In genomic region chr15:100227663-100228534, GRCm38 (mm10) we compare ENCODE assay signal across 8 mouse cellular contexts. TPM values are rescaled to one million over a fixed set of nuclear protein-coding genes. Genes with fewer than 3 reads are reported as not detected.
A peak's percentile ranks its signal among the peaks of the same experiment; 100 is the strongest.
DNase-seq lines count a peak whose midpoint lies in the region; ATAC-seq and TF ChIP-seq lines count a peak whose summit lies in the region.

TSS of gene Atf1 (plus strand) at chr15:100227819.

- H3K79me3 ChIP-seq in C2C12 (ENCODE audit: low read depth) = peaks cover 42% of the 10 kb centered on the region

- peak within 1 kb of the TSS; percentile 66 for H3K4me2 ChIP-seq in embryonic facial prominence, embryonic 15.5 days (replicated peaks)

- H3K4me1 ChIP-seq in bone marrow macrophage, adult 2 months (ENCODE audit: control insufficient read depth, insufficient read depth, low read length) = peaks cover 33% of the 10 kb centered on the region
- peaks cover 17% of the 10 kb centered on the region for H3K4me1 ChIP-seq in embryonic facial prominence, embryonic 15.5 days
- peaks cover 17% of the 10 kb centered on the region; the same call in 1 of the 2 replicates for H3K4me1 ChIP-seq in liver, adult 2 months (ENCODE audit: control insufficient read depth, insufficient read depth, low read length)

- peak within 1 kb of the TSS; percentile 99 for H3K27ac ChIP-seq in bone marrow macrophage, adult 2 months (ENCODE audit: insufficient read depth, low read depth, low read length)
- peak within 1 kb of the TSS; percentile 100 for H3K27ac ChIP-seq in embryonic facial prominence, embryonic 15.5 days (replicated peaks)
- peak within 1 kb of the TSS; percentile 99 for H3K27ac ChIP-seq in liver, adult 2 months (replicated peaks; ENCODE audit: insufficient read depth, low read depth, low read length)

- peak within 1 kb of the TSS; percentile 94 for H3ac ChIP-seq in C2C12 (ENCODE audit: control insufficient read depth, insufficient read length, low read depth)

- peaks cover 5% of the 10 kb centered on the region; the same call in 1 of the 2 replicates for H3K9me3 ChIP-seq in embryonic facial prominence, embryonic 15.5 days (replicated peaks)

- no peaks in the 10 kb centered on the region for H3K27me3 ChIP-seq in C2C12 (ENCODE audit: control insufficient read depth, insufficient read depth, insufficient read length)
- H3K27me3 ChIP-seq in embryonic facial prominence, embryonic 15.5 days = no peaks in the 10 kb centered on the region
- no peaks in the 10 kb centered on the region for H3K27me3 ChIP-seq in liver, adult 2 months (ENCODE audit: control insufficient read depth, insufficient read depth, low read length)

- peaks cover 6% of the 10 kb centered on the region for H3K36me3 ChIP-seq in C2C12 (ENCODE audit: control insufficient read depth, insufficient read depth)
- peaks cover 7% of the 10 kb centered on the region for H3K36me3 ChIP-seq in embryonic facial prominence, embryonic 15.5 days
- peaks cover under 1% of the 10 kb centered on the region; the same call in 1 of the 2 replicates for H3K36me3 ChIP-seq in liver, adult 2 months (ENCODE audit: control insufficient read depth, insufficient read depth, low read length)

- TF ChIP-seq POLR2A in bone marrow macrophage, adult 2 months (IDR thresholded peaks at IDR 0.05; ENCODE audit: borderline replicate concordance, low read depth, low read length) = no peak
- peak; percentile 87 for TF ChIP-seq POLR2A in liver, adult 2 months (IDR thresholded peaks at IDR 0.05; ENCODE audit: extremely low read depth, insufficient read depth, low read length)

- H3K9ac ChIP-seq in embryonic facial prominence, embryonic 15.5 days = peak within 1 kb of the TSS; percentile 98
- peak within 1 kb of the TSS; percentile 98 for H3K9ac ChIP-seq in liver, adult 2 months (ENCODE audit: low read depth, low read length)

- peak; percentile 34 for TF ChIP-seq CTCF in C2C12 (IDR thresholded peaks at IDR 0.05; ENCODE audit: control insufficient read depth, insufficient read depth, insufficient read length)
- TF ChIP-seq CTCF in bone marrow macrophage, adult 2 months (IDR thresholded peaks at IDR 0.05; ENCODE audit: low read depth, low read length) = no peak
- no peak for TF ChIP-seq CTCF in liver, adult 2 months (IDR thresholded peaks at IDR 0.05; ENCODE audit: low read depth, low read length)

- under 1% methylated on average over 64 of the region's 133 CpGs for WGBS in embryonic facial prominence, embryonic 15.5 days
- 2% methylated on average over 100 of the region's 133 CpGs for WGBS in liver, adult 2 months

- H3K4me3 ChIP-seq in C2C12 (ENCODE audit: insufficient read depth, poor library complexity, severe bottlenecking) = peak within 1 kb of the TSS; percentile 94
- H3K4me3 ChIP-seq in bone marrow macrophage, adult 2 months (ENCODE audit: insufficient read depth, low read length) = peak within 1 kb of the TSS; percentile 99
- H3K4me3 ChIP-seq in embryonic facial prominence, embryonic 15.5 days (replicated peaks) = peak within 1 kb of the TSS; percentile 83
- H3K4me3 ChIP-seq in liver, adult 2 months (ENCODE audit: insufficient read depth, low read depth, low read length) = peak within 1 kb of the TSS; percentile 90

- DNase-seq in heart, adult 9 months (ENCODE audit: low spot score in 2 of 2) = peak; percentile 88 to 91
- peak; percentile 91 for DNase-seq in kidney, adult 9 months
- no peak for DNase-seq in liver, adult 2 months (ENCODE audit: extremely low read depth, low read depth, low spot score)
- DNase-seq in spleen, postnatal 36 days (ENCODE audit: low spot score in 2 of 2) = peak; percentile 85 to 87

- peak; percentile 85 for ATAC-seq in embryonic facial prominence, embryonic 15.5 days (ENCODE audit: insufficient number of reproducible peaks, low FRiP score, low TSS enrichment, low read depth)
- peak; percentile 62 for ATAC-seq in monocyte, adult 5-6 weeks (replicated peaks; ENCODE audit: insufficient number of reproducible peaks, low FRiP score, low TSS enrichment, poor library complexity, severe bottlenecking)

- H3K79me2 ChIP-seq in C2C12 (ENCODE audit: control insufficient read depth, insufficient read depth) = peaks cover 62% of the 10 kb centered on the region
- H3K79me2 ChIP-seq in liver, adult 2 months (ENCODE audit: control insufficient read depth, insufficient read depth, low read length) = peaks cover 30% of the 10 kb centered on the region

TF ChIP-seq in C2C12, 6 proteins besides CTCF, POLR2A, EP300 and RAD21:
- peak; percentile 87 for TF ChIP-seq USF1 (IDR thresholded peaks at IDR 0.05; ENCODE audit: low read depth)
- no peak for TF ChIP-seq MYOD1 (IDR thresholded peaks at IDR 0.05; ENCODE audit: control insufficient read depth, insufficient read length, low read depth)
- no peak for TF ChIP-seq FOSL1 (IDR thresholded peaks at IDR 0.05; ENCODE audit: insufficient read depth, low read length, poor library complexity, severe bottlenecking)
- peak; percentile 24 for TF ChIP-seq MAX (IDR thresholded peaks at IDR 0.05)
- TF ChIP-seq CEBPB (IDR thresholded peaks at IDR 0.05; ENCODE audit: low read depth) = no peak
- TF ChIP-seq MYOG (IDR thresholded peaks at IDR 0.05; ENCODE audit: control insufficient read depth, extremely low read depth, insufficient read length) = no peak

RNA-seq across cellular contexts. Expression of gene Atf1, which starts in this region (rescaled TPM):
- polyA plus RNA-seq in C2C12 (2012; fragmentation: generic; extraction: Trizol) = 29.6 TPM
- 51.1 and 54.6 TPM in 2 replicates for polyA plus RNA-seq in bone marrow macrophage, adult 2 months (2012; ENCODE audit: insufficient read depth, insufficient read length, missing spikeins)
- 43.9 and 46.2 TPM in 2 replicates for polyA plus RNA-seq in embryonic facial prominence, embryonic 15.5 days (2015; fragmentation: Nextera tagmentation; extraction: Ambion mirVana)
- 11.2 and 16.8 TPM in 2 replicates for total RNA-seq in liver, adult 2 months (2014; rRNA removed)
- 35.1 and 36.3 TPM in 2 replicates for polyA plus RNA-seq in liver, adult 2 months (2012; rRNA removed)
- total RNA-seq in monocyte, adult 5-6 weeks (2017) = 49.1 to 81.7 TPM (median 57.2 TPM) in 3 replicates
